Mouse (Mus musculus) lung, adult 2 months (tissue): ENCODE results near the gene Gngt1. TPM values are rescaled to one million over a fixed set of nuclear protein-coding genes. Genes with fewer than 3 reads are reported as not detected.

ENCODE experiments used
- DNase-seq: peaks from one replicate; pipeline ENCODE4 v3.0.0; 2022
- H3K4me1 ChIP-seq: fragments of 200-500 bp; 2 replicates; pipeline ENCODE4 v1.6.1; 2011; ENCODE audit warnings: low read length; ENCODE audit not compliant: control insufficient read depth, insufficient read depth
- H3K4me3 ChIP-seq: fragments of 200-500 bp; replicated peaks from 2 replicates; pipeline ENCODE3; 2011; ENCODE audit warnings: low read depth, mild to moderate bottlenecking, control low read depth, low read length; ENCODE audit errors: extremely low read depth
- CTCF ChIP-seq: fragments of 200-500 bp; IDR thresholded peaks from 2 replicates; pipeline ENCODE4 v1.5.1; 2011; ENCODE audit warnings: mild to moderate bottlenecking, low read length, control low read depth; ENCODE audit not compliant: insufficient read depth
- POLR2A ChIP-seq: fragments of 200-500 bp; IDR thresholded peaks from 2 replicates; pipeline ENCODE4 v1.6.1; 2011; ENCODE audit warnings: low read depth, mild to moderate bottlenecking, control low read depth, low read length, borderline replicate concordance; ENCODE audit errors: extremely low read depth
- WGBS: fragments of 180-500 bp; shearing (Covaris S2); methylation state at CpG from one replicate; pipeline ENCODE4 v1.1.7; 2018; 5-methylcytosine and 5-hydroxymethylcytosine counted together
- polyA plus RNA-seq: library from polyadenylated mRNA; depleted of rRNA; stranded (reverse); fragments of >200 nt; gene quantifications from 2 replicates; pipeline ENCODE4 v1.2.3, GENCODE M21; 2012; rRNA removed

Gngt1 gene
- polyA plus RNA-seq, 1 experiment = not detected

DNA sequence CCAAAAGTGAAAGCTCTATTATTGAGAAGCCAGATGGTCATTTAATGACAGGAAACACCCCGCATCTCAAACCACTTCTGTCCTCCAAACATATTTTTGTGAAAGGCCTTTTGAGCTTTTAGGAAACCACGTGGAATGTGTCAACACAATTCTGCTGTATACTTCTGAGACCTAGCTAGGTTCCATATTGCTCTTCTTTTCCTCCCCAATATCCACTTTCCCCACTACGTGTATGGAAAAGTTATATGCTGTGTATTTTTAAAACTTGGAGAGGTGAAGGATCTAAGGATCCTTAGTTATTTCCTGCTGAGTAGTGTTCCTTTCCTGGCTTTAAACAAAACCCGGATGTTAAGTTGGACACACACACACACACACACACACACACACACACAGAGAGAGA lies 9.9 kb downstream of the Gngt1 start:
- TF ChIP-seq CTCF (no peak), POLR2A (no peak)
- WGBS = 5% methylated on average over 4 of the region's 4 CpGs
- peak overlapping the region; percentile 56 for H3K4me3 ChIP-seq

DNA sequence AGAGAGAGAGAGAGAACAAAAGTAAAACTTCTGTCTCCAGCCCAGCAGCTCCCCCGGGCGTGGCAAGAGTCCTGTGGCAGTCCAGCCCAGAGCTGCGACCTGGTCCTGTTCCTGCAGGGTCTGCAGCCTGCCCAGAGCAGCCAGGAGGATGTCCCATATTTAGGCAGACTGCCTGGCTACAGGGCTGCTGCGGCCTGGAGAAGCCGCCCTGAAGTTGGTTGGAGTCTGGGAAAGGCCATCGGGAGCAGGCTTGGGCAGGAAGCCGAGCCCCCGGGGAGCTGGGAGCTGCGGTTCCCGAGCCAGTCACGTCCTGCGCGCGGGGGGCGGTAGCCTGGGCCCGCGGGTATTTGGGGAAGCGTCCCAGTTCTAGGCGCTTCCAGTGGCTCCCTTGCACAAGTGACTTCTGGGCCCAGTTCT lies 10.3 kb downstream of the Gngt1 start, which contains the start of gene Gng11:
Gng11 (plus strand) TSS at position 15 of the 417 bp plus-strand sequence.
- Histone ChIP-seq H3K4me3 (peak within 1 kb of the TSS; percentile 91), H3K4me1 (peaks cover 5% of the 10 kb centered on the region)
- WGBS = 0% methylated on average over 19 of the region's 19 CpGs
- DNase-seq = peak; percentile 59
- TF ChIP-seq CTCF (no peak), POLR2A (peak; percentile 1; the same call in 1 of the 2 replicates)

More for the DNA sequence above, 9.9 kb downstream of the Gngt1 start:
- H3K4me1 ChIP-seq = peaks cover 5% of the 10 kb centered on the region
- DNase-seq = no peak

DNA sequence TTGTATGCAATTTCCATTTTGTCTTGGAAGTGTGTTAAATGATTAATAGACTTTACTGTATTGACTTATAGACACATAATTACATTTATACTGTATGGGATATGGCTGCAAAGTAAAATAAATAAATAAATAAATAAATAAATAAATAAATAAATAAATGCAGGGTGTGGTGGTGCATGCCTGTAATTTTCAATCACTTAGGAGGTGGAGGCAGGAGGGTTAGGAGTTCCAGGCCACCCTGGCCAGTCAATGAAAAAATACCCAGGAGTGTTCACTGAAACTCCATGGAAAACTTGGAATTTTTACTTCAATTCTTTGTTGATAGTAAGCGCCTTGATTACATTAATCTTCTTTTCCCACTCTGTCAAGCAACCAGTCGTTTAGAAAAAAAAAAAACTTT lies 11.2 kb downstream of the Gngt1 start:
- WGBS = 27% methylated on average over 2 of the region's 2 CpGs

DNA sequence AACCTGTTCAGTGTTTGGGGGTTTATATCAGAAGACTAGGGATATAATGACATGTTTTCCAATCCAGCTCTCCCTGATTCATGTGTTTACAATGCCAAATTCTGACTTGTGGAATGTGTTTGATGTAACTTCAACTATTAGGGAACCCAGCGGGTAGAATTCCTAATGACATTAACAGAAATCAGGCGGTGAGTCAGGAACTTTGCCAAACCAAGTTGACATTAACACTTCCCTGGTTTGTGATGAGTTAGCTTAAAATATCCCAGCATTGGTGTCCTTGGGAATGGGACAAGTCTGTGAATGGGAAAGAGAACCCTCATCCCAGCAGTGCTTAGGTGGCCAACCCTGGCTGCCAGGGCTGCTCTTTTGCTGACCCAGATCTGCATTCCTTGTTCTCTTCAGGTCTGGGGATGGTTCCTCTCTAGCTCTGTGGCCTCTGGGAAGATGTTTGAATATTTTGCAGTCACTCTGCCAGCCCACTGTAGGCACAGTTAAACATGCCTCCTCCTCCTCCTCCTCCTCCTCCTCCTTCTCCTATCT lies 15.0 kb downstream of the Gngt1 start:
- TF ChIP-seq CTCF = no peak
- no peak for TF ChIP-seq POLR2A
- DNase-seq = no peak
- 28% methylated on average over 2 of the region's 2 CpGs for WGBS

More for the DNA sequence above, 11.2 kb downstream of the Gngt1 start:
- TF ChIP-seq CTCF = no peak
- TF ChIP-seq POLR2A = no peak
- peak overlapping the region; percentile 91 for H3K4me3 ChIP-seq
- H3K4me1 ChIP-seq = peaks cover 5% of the 10 kb centered on the region
- DNase-seq = no peak

DNA sequence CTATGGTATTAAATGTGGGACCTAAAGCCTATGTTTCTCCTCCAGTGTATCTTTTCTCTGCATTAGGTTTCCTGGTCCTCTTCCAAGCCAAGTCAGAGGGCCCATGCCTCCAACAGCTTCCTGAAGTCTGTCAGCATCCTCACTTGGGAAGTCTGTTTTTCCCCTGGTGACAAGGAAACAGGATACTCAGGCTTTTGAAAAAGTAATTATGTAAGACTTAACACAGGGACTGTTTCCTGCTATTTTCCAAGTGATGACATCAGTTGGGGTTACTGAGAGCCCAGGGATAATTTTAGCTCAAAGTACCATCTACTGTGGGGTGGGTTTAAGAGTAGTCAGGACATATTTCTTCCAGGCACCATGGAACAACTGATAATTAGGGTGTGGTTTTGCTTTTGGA lies 16.0 kb downstream of the Gngt1 start:
- Histone ChIP-seq H3K4me3 (no peak overlapping the region), H3K4me1 (no peaks in the 10 kb centered on the region; the same call in 1 of the 2 replicates)
- no peak for DNase-seq
- no peak for TF ChIP-seq POLR2A
- TF ChIP-seq CTCF = no peak

More for the DNA sequence above, 15.0 kb downstream of the Gngt1 start:
- Histone ChIP-seq H3K4me3 (no peak overlapping the region), H3K4me1 (no peaks in the 10 kb centered on the region; the same call in 1 of the 2 replicates)

DNA sequence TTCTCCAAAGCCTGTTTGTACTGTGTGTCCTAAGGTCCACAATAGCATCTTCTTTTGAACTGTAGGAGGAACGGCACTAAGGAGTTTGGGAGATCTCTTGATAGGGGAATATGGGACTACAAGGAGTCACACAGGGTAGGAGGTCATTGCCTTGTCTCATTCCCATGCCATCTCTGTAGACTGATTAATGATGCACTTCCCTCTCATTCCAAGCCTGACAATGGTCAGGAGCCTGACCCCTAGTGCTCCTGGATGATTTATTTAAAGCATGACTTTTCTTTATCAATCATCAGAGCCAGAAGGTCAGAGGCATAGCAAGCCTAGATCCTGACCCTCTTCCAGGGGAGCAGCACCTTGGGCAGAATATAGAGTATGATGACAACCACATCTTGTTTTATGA lies 29.1 kb downstream of the Gngt1 start:
- H3K4me1 ChIP-seq = no peaks in the 10 kb centered on the region; the same call in 1 of the 2 replicates
- no peak for DNase-seq
- no peak for TF ChIP-seq CTCF
- TF ChIP-seq POLR2A = no peak
- H3K4me3 ChIP-seq = no peak overlapping the region
- WGBS = 56% methylated on average over 1 of the region's 1 CpGs

DNA sequence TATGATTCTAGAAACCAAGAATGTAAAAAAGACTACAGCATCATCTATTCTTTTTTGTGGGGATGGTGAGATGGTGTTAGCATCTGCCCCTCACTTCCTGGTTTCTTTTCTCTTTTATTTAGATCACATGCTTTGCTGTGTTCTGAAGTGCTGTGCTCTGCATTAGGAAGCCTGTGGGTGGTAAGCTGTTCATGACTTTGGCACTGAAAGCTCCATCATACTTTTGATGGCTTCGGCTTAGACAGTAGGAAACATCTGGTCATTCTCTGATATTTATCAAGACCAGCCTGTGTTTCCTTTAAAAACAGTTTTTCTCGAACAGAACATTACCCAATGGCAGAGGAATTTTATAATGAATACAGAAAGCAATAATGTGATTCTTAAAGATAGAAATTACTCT lies 32.8 kb downstream of the Gngt1 start:
- WGBS = 24% methylated on average over 2 of the region's 2 CpGs
- no peak for TF ChIP-seq POLR2A
- no peak for TF ChIP-seq CTCF
- no peak for DNase-seq

DNA sequence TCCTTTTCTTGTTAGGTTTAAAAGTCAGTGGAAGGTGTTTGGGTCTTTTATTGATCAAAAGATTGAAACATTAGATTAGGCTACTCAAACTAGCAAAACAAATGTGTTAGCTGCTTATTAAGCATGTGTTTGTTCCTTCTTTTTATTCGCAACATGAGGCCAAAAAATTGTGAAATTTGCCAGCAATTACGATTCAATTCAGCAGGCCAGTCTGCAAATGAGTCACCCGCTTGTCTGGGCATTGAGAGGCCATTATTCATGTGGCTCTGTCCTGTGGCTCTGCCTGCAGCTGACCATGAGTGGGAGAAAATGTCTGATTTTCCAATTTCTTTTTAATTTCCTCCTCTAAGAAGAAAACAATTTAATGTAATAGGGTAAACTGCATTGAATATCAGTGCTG lies 37.4 kb downstream of the Gngt1 start:
- 58% methylated on average over 3 of the region's 3 CpGs for WGBS
- TF ChIP-seq POLR2A (no peak), CTCF (no peak)
- no peak for DNase-seq
- H3K4me1 ChIP-seq = no peaks in the 10 kb centered on the region; the same call in 1 of the 2 replicates
- H3K4me3 ChIP-seq = no peak overlapping the region

More for the DNA sequence above, 32.8 kb downstream of the Gngt1 start:
- H3K4me1 ChIP-seq = no peaks in the 10 kb centered on the region; the same call in 1 of the 2 replicates
- H3K4me3 ChIP-seq = no peak overlapping the region

DNA sequence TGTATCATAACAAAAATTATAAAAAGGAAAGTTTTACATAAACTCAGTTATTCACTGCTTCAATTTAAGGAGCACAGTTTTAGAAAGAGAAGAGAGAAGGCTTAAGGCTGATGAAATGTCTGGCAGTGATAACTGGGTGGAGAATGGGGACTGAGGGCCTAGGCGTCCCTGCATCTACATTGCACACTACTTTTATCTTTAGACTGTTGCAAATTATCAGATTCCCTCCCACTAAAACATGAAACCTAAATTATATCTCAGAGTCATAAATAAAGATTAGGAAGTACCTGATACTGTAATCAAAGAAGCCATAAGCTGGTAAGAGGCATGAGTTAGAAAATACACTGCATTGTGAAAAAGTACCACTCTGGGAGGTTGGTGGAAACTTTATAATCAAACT lies 48.2 kb downstream of the Gngt1 start:
- Histone ChIP-seq H3K4me1 (no peaks in the 10 kb centered on the region), H3K4me3 (no peak overlapping the region)
- 70% methylated on average over 1 of the region's 1 CpGs for WGBS
- no peak for TF ChIP-seq POLR2A
- no peak for TF ChIP-seq CTCF
- no peak for DNase-seq

Other genes with a start within 250 kb of the Gngt1 start
- 0.15 and 0.17 TPM in 2 replicates for gene Calcr, start 229.1 kb upstream of the Gngt1 start, polyA plus RNA-seq
- gene Tfpi2, start 4.9 kb upstream of the Gngt1 start, polyA plus RNA-seq = 1.2 and 1.7 TPM in 2 replicates
- gene Gng11, start 10.1 kb downstream of the Gngt1 start, polyA plus RNA-seq = 33.3 and 37.2 TPM in 2 replicates
- gene Bet1, start 93.2 kb downstream of the Gngt1 start, polyA plus RNA-seq = 15.5 and 15.8 TPM in 2 replicates